Mouse (Mus musculus): ENCODE results near the gene Fmo1.

GRCm38 (mm10) chr1:162831838-162832573, 34.4 kb downstream of the Fmo1 start:
- TF ChIP-seq POLR2A (IDR thresholded peaks at IDR 0.05; ENCODE audit: extremely low read depth, insufficient read depth, low read length) (no peak), CTCF (IDR thresholded peaks at IDR 0.05; ENCODE audit: extremely low read depth, insufficient read depth, low read length) (no peak)
